Mouse (Mus musculus) MEL (cell line): Measurements from ENCODE around the gene Creb5.

ENCODE experiments used
- CTCF ChIP-seq, 3 experiments: IDR thresholded peaks in 2 of 3; conservative IDR thresholded peaks in 1 of 3; 2 replicates each; pipeline ENCODE4 v1.5.1; 2011 to 2012; ENCODE audit warnings: low read length in 3 of 3, low read depth in 2 of 3, mild to moderate bottlenecking in 2 of 3, improper control_type of control experiment in 1 of 3, inconsistent platforms in 1 of 3, mixed read lengths in 1 of 3, moderate library complexity in 1 of 3; ENCODE audit not compliant: control insufficient read depth in 1 of 3, insufficient read depth in 1 of 3, poor library complexity in 1 of 3, severe bottlenecking in 1 of 3
- GATA1 ChIP-seq: IDR thresholded peaks from 2 replicates; pipeline ENCODE4 v1.6.1; 2011; ENCODE audit warnings: low read depth, low read length, improper control_type of control experiment
- MAX ChIP-seq: IDR thresholded peaks from 2 replicates; pipeline ENCODE4 v1.6.1; 2011; ENCODE audit warnings: low read length, improper control_type of control experiment
- POLR2A ChIP-seq, 2 experiments: IDR thresholded peaks; 2 replicates each; pipeline ENCODE4 v1.6.1; 2011 to 2012; ENCODE audit warnings: low read length in 2 of 2, mild to moderate bottlenecking in 2 of 2, control low read depth in 1 of 2, improper control_type of control experiment in 1 of 2, low read depth in 1 of 2, moderate library complexity in 1 of 2; ENCODE audit not compliant: control insufficient read depth in 1 of 2, insufficient read depth in 1 of 2, poor library complexity in 1 of 2
- ZNF384 ChIP-seq: IDR thresholded peaks from 2 replicates; pipeline ENCODE4 v1.6.1; 2012; ENCODE audit warnings: low read depth, mild to moderate bottlenecking, inconsistent platforms, low read length, improper control_type of control experiment

DNA sequence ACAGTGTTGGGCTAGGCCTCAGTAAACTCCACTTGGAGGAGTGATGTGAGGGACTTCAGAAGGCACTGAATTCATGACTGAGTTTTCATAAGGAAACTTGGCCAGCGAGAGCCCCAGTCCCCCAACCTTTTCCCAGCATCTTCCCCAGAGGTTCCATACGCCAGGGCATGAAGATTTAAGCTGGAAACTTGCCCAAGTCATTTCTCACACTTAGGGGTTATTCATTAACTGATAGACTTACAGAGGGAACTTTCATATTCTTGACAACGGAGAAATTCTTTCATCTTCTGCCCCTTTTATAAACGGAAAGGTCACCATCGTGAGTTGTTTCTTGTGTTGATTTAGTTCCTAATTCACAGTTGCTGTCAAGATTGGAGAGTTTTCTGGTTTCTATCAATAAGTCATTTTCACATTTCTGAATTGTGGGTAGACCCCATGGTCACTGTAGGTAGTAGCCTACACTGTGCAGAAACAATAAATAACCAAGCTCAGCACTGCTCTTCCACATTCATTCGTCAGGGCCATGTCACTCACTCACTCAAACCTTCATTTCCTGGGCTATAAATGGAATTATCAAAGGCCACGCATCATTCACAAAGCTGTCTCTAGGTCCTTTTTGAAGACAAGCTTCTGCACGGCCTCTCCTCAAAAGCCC is 366.8 kb downstream of the Creb5 start:
- TF ChIP-seq MAX (no peak), POLR2A (IDR thresholded peaks at IDR 0.05; ENCODE audit: control insufficient read depth in 1 of 2, insufficient read depth in 1 of 2, low read depth in 1 of 2, low read length in 2 of 2, poor library complexity in 1 of 2) (no peak), GATA1 (no peak), CTCF (IDR thresholded peaks at IDR 0.05 in 2 of 3, conservative IDR thresholded peaks at IDR 0.05 in 1 of 3; ENCODE audit: control insufficient read depth in 1 of 3, insufficient read depth in 1 of 3, low read depth in 2 of 3, low read length in 3 of 3, poor library complexity in 1 of 3, severe bottlenecking in 1 of 3) (no peak), ZNF384 (no peak)
